Mouse (Mus musculus) layer of hippocampus, adult 2 months (tissue): ENCODE measurements around the gene Boll. TPM values are rescaled to one million over a fixed set of nuclear protein-coding genes. Genes with fewer than 3 reads are reported as not detected.

Experiments used
- DNase-seq, 2 experiments: peaks; one replicate each; pipeline ENCODE4 v3.0.0; 2022; ENCODE audit warnings: low spot score in 2 of 2
- H3K27ac ChIP-seq: fragments of 200-600 bp; 2 replicates; pipeline ENCODE4 v1.8.1; 2022
- H3K4me3 ChIP-seq: fragments of 200-600 bp; 2 replicates; pipeline ENCODE4 v1.8.1; 2022; ENCODE audit warnings: mild to moderate bottlenecking
- CTCF ChIP-seq: fragments of 200-600 bp; conservative IDR thresholded peaks from 2 replicates; pipeline ENCODE4 v1.8.1; 2022; ENCODE audit warnings: antibody characterized with exemption, mild to moderate bottlenecking, moderate library complexity
- long read RNA-seq, 2 experiments: library from polyadenylated mRNA; stranded (forward); transcript quantifications; one replicate each; pipeline ENCODE4 v2.0.0; 2021; ENCODE audit warnings: borderline mapping rate in 2 of 2
- total RNA-seq, 2 experiments: library from RNA; stranded (reverse); gene quantifications; 2 replicates each; pipeline ENCODE4 v1.2.3; 2021

Gene Boll
- 1 to 10 TPM in 1 of 2 experiments, under 1 TPM in 1; 0.83 to 1.2 TPM for total RNA-seq
- long read RNA-seq, experiment 1: 0 reads
- long read RNA-seq, experiment 2, partial matches to known transcripts: 0 of 2 reads
- long read RNA-seq, experiment 2, other reads (novel, unspliced or antisense): 2 of 2 reads

GRCm38 (mm10) chr1:55363044-55363565, at the start of gene Boll:
Gene Boll (minus strand): TSS chr1:55363469.
- Histone ChIP-seq H3K4me3 (peak within 1 kb of the TSS; percentile 55), H3K27ac (no peak within 1 kb of the TSS)
- TF ChIP-seq CTCF: peak; percentile 72
- DNase-seq: peak; percentile 24 to 65

- DNase-seq: no peak
- TF ChIP-seq CTCF: no peak
- Histone ChIP-seq H3K4me3 (no peak overlapping the region), H3K27ac (no peak overlapping the region)
These were observed 49.3 kb upstream of the Boll start for GRCm38 (mm10) chr1:55412569-55412968.

DNA sequence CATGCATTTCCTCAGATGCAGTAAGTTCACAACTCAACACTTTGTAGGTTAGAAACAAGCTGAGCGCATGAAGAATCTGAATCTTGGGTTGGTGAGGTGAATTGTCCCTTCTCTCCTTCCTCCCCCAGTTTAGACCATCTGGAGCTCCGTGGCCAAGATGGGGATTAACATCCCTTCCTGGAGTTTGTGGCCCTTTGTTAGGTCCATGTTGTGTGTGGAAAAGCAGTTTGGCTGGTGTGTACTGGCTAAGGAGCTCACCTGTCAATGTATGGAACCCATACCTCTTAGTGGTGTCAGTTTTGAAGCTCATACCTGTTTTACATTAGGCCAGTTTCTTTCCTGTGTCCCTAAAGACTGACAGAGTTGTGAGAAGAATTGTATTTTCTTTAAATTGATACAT, 47.8 kb upstream of the Boll start:
- H3K4me3 ChIP-seq: no peak overlapping the region
- no peak for DNase-seq
- H3K27ac ChIP-seq: no peak overlapping the region
- TF ChIP-seq CTCF: no peak

DNA sequence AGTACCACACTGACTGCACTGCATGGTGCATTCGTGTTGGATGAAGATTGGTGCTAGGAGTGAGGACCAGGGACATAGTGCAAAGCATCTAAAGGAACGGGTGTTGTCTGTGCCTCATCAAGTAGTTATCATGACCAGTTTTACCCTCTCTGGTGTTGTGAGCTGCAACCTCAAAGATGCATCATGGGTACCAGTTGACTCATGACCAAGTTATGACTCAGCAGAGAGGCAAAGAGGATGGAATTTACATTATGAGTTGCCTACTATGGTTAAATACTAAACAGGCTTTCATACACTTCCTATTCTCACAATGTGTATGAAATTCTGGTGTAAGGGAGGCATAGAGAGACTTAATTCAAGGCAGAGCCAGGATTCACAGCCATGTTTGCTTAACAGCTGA, 47.4 kb upstream of the Boll start:
- no peak overlapping the region for H3K4me3 ChIP-seq
- no peak for TF ChIP-seq CTCF
- no peak overlapping the region for H3K27ac ChIP-seq
- no peak for DNase-seq

DNA sequence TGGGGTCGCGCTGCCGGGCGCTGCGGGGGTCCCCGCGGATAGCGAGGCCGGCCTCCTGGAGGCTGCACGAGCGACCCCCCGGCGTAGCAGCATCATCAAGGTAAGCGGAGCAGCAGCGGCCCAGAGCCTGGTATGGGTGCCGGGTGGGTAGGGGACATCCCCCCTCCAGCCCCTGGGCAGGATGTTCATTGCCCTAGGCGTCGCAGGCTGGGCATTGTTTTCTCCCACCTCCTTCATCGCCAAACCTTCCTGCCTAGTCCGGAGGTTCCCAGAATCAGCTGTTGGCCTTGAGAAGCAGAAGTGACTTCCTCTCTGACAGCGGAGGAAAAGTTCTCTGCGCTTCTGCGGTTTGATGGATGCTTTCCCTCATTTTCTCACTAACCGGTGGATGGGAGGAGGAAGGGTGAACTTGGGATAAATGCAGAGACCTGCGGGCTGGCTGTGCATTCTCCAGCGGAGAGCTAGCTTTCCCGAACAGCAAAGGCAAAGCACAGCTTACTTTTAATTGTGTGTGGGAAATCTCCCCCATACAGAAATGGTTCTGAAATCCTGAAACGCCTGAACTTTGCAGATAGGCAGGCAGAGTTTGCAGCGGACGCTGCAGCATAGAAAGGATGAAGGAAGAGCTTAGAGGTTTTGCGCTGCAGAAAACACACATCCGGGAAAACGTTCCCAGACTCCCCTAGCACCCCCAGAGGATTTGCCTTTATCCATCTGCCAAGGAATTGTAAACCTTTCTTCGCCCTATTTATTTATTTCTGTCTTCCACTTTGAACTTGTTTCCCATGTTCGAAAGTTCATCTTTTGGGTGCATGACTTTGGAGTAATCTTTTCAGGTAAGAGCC, 43.5 kb upstream of the Boll start:
- Histone ChIP-seq H3K27ac (peak overlapping the region; percentile 89), H3K4me3 (peak overlapping the region; percentile 90)
- no peak for TF ChIP-seq CTCF
- no peak for DNase-seq

DNA sequence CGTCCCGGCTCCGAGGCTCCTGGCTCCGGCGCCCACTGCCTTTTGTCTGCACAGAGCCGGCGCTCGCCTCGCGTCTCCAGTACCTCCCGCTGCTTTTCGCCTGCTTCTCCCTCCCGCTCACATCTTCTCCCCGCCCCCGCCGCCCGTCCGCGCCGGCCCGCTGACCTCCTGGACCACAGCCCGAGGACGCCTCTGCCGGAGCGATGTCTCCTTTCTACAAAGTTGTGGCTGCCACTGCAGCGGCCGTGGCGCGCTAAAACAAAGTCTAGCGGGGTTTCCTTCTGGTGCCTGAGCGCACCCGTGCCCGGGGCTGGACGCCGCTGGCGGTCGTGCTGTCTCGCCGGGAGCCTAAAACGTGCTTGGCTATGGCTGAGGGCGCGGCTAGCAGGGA, 42.7 kb upstream of the Boll start:
- 0 out of 2 replicates have a peak, but pooled peaks have one; percentile 14 for TF ChIP-seq CTCF
- Histone ChIP-seq H3K27ac (peak overlapping the region; percentile 89), H3K4me3 (peak overlapping the region; percentile 90)
- no peak for DNase-seq

DNA sequence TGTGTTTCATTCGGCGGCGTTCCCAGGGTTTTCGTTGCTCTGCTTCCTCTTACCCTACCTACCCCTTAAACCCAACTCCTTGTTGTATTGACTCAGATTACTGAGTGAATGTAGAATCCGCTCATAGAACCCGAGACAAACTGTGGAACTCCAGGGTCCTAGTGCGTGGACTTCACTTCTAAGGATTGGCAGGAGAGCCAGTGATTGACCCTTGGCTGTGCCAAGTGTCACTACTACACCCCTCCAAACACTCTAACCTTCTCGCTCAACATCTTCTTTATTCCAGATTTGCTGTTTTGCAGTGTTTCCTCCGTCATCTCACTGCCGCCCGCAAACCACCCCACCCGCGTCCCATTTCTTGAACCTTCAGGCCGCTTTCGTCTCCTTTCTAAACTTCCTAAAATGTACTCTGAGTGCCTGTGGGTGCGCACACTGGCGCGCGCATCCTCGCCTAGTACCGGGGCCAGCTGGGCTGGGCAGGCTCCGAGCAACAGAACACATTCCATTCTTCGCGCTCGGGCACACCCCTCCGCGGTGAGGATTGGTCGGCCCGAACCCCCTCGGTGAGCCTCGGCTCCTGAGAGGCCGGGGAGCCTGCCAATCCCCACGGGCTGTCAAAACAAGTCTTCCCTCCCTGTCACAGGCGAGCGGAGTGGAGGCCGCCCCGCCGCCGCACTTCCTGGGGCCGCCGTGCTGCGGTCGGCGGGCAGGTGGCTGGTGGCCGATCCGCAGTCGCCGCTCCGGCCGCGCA, 42.2 kb upstream of the Boll start, which contains the start of gene Plcl1:
Gene Plcl1 (plus strand): TSS at position 650 of the 751 bp plus-strand sequence.
- no peak for TF ChIP-seq CTCF
- H3K27ac ChIP-seq: peak within 1 kb of the TSS; percentile 89
- DNase-seq: peak; percentile 95 to 96
- H3K4me3 ChIP-seq: peak within 1 kb of the TSS; percentile 90

GRCm38 (mm10) chr1:55404439-55404838, 41.2 kb upstream of the Boll start:
- peak; percentile 80 to 85 for DNase-seq
- no peak overlapping the region; the same call in 1 of the 2 replicates for H3K27ac ChIP-seq
- TF ChIP-seq CTCF: peak; percentile 95
- H3K4me3 ChIP-seq: no peak overlapping the region

DNA sequence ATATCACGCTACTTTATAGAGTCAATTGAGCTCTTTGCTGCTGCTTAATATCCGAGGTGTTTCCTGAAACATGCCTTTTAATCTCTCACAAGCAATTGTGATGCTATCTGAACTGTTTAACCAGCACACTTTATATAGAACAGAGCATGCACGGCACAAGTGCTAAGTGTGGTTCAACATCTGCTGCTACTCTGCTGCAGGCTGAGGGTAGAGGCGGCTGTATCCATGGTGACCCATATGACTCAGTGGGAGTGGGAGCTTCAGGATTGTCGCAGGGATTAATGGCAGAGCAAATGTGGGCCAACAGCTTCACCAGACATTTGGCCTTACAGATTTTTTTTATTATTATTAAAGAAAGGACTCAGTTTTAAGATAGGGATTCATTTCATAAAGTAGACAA, 36.6 kb upstream of the Boll start:
- peak overlapping the region; percentile 76 for H3K27ac ChIP-seq
- TF ChIP-seq CTCF: no peak
- no peak overlapping the region for H3K4me3 ChIP-seq
- DNase-seq: peak; percentile 63 to 77

DNA sequence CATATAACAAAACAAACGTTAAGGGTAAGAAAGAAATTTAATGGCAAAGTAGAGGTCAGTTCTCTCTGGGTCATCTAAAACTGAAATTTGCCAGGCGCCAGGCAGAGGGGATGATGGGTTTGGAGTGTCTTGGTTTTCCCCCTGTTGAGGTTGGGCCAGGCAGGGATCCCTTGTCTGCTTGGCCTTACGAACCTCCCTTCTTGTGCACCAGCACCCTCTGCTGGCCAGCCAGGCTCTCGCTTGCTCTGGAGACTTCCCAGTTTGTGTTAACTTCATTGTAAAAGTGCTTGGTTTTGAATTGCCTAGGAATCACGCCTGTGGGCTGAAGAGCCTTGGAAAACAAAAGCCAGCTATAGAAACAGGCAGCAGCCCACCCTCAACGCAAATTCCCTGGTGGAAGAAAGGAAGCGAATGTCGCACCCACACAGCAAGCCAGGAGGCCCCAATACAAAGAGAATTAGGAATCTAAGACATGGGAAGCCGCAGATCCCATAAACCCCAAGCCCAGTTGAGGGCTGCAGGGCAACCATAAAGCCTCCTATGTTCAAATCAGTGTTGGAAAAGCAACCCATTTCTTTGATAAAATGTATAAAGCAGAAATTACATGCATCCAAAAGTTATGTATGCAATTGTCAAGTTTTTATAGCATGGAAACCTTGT, 20.0 kb upstream of the Boll start:
- TF ChIP-seq CTCF: peak; percentile 98
- Histone ChIP-seq H3K4me3 (no peak overlapping the region), H3K27ac (no peak overlapping the region)
- peak; percentile 75 to 91 for DNase-seq

DNA sequence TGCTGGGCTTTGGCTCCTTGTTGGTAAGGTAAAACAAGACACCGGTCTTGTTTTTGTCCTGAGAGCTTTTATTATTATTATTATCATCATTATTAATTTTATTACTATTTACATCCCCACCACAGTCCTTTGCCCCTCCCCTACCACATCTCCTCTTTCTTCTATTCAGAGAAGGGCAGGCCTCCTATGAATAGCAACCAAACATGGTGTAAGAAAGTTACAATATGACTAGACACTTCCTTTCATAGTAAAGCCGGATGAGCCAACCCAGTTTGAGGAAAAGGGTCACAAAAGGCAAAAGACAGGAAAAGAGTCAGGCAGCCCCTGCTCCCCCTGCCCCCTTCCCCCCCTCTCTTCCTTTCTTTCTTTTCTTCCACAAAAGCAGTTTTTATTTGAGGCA, 17.3 kb upstream of the Boll start:
- Histone ChIP-seq H3K27ac (no peak overlapping the region), H3K4me3 (no peak overlapping the region)
- DNase-seq: no peak
- no peak for TF ChIP-seq CTCF

- H3K27ac ChIP-seq: no peak overlapping the region
- DNase-seq: no peak
- no peak for TF ChIP-seq CTCF
- H3K4me3 ChIP-seq: no peak overlapping the region
These were observed 9.4 kb upstream of the Boll start for GRCm38 (mm10) chr1:55372626-55373025.
